Mouse (Mus musculus) fat pad, adult 2 months (tissue): ENCODE measurements at regions not wholly inside any gene's neighbourhood (a gene's known extent, or its start where the extent isn't known, plus 50 kb on each side); places are given as distances from the start of the nearest gene placed in this dataset.

Experiments used
- DNase-seq: peaks from one replicate; pipeline ENCODE4 v3.0.0-alpha.2; 2011; ENCODE audit warnings: low read depth, low spot score; ENCODE audit errors: extremely low read depth

DNA sequence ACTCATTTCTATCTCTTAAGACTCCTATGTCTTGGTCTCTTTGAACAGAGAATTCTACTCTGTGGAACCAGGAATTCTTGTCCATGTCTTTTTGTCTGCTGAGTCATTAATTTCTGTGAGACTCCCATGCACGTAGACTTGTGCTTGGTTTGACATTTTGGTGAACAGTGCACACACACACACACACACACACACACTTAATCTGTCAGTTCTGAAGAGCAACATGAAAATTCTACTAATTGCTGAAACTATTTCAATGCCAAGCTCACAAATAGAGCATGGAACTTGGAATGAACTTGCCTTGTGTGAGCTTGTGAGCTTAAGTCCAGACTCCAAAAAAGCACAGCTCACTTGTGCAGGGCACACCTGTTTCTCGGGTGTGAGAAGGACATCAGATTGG lies 301.1 kb downstream of the Ptprc start:
- DNase-seq, result no peak

DNA sequence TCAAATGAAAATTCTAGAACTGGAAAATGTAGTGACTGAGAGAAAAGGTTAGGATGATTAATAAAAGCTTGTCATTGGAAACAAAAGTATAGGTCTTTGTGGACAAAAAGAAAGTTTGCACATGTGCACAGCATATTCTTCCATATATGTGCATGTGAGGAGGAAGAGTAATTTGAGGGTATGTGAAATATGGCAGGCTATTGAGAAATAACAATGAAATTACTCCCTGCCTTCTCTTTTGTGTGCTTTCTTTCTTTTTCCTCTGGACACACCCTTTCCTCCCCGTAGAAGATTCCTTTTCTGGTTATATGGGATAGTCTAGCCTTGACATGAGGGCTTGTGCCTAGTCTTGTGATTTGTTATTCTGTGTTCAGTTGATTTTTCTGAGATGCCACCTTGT lies 301.9 kb downstream of the Ptprc start:
- no peak for DNase-seq

DNA sequence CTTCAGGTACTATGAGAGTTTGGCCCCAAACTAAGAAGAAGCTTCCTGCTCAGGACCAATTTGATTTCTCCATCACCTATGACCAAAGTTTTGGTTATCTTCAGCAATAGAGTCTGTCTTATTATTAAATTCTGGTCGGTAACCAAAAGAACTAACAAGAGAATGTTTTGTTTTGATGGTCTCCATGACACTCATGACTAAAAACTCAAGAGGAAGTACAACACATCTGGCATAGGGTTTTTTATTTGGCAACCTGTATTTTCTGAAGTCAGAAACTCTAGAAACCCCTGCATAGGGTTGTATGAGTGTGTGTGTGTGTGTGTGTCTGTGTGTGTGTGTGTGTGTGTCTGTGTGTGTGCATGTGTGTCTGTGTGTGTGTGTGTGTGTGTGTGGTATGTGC lies 310.5 kb downstream of the Ptprc start:
- DNase-seq, result no peak

DNA sequence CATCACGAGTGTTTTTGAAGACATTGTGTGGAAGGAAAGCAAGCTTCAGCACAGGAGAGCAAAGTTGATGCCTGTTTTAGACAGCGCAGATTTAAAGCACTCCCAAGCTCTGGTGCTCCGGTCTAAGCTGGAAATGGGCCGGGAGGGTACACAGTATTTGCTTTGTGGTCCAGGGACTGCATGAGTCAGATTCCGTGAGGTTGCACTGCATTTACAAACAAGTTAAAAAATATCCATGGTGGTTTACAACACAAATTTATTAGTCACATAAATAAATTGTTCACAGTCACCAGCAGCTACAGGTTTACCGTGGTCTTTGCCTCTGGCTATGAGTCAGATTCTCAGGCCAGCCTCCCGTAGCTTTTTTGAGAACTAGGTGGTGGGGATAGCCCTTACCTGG lies 312.0 kb downstream of the Ptprc start:
- DNase-seq, result no peak

- DNase-seq, result no peak
Measured at GRCm38 (mm10) chr1:137852262-137852661, 323.2 kb downstream of the Ptprc start.

DNA sequence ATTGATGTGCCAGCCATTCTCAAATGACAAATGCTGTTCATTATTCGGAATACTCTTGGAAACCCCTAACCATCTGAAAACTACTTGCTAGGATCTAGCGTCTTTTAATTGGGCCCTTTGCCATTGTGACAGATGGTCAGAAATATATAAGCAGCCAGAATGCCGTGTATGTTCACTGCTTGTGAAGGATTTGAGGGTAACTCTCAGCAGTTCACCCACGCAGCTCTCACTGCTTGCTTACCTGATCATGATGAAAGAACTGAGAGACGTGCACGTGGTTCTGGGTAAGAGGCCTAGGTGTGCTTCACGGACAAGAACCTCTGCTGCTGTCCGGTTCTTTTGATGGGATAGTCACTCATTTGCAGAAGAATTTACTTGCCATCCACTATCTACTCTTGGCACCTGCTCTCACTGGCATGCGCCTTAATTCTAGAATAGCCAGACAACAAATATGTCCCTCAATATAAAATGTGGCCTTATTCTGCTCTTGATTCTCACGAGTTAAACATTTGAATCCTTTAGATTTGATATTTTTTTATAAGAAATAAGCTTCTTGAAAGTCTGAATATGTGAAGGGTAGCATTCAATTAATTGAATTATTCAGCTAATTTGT lies 328.1 kb downstream of the Ptprc start:
- DNase-seq, result no peak

DNA sequence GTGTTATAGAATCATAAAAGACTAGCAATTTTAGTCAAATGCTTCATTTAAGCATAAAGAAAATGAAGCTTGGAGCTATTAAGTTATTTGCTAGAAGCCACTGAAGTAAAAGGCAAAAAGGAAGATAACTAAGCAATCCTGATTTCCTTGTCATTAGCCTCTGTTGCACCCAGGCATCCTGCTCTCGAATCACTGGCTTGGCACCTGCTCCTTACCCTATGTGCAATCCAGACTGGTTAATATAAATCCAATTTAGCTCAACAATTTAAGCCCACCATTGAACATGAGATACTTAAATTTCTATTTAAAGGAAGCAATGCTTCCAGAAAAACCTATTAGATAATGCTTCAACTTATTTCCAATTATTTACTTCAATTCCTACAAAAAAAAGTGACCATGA lies 328.7 kb downstream of the Ptprc start:
- no peak for DNase-seq

GRCm38 (mm10) chr1:137840531-137840930 lies 335.0 kb downstream of the Ptprc start:
- DNase-seq, result no peak

- no peak for DNase-seq
Measured at GRCm38 (mm10) chr1:137839703-137840102, 335.8 kb downstream of the Ptprc start.

DNA sequence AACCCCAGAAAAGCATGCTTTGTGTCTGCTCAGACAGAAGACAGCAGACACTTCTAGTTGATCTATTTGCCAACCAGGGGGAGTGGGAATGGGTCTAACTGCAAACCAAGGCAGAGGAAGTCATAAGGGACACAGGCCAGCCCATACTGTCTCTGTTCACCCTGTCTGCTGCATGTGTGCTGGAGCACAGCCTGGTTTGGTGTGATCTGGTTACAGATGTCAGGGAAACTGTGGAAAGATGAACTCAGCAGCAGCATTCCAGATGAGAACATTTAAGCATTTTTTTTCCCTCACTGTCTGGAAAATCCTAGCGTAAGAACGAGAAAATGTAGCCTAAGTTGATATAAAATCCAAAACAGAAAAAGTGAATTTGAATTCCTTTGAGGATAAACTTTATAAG lies 336.2 kb downstream of the Ptprc start:
- DNase-seq, result no peak

GRCm38 (mm10) chr1:137838357-137838756 lies 337.2 kb downstream of the Ptprc start:
- no peak for DNase-seq

GRCm38 (mm10) chr1:137833535-137833934 lies 342.0 kb downstream of the Ptprc start:
- DNase-seq, result no peak

DNA sequence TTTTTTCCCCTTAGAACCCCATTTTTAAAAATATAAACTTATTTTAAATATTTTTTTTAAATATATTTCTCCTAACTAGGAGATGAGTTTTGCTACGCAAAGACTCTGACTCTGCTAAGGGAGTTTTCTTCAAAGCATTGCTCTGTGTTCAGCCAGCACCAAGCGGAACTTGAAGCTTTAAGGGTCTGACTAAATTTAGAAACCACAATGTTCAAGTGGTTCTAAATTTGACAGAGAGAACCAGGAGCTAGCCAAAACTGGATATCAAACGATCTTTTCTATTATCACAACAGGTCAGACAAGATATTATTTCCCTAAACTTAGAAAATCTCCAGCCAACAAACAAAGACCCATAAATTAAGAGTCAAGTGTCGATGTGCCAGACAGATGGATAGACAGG lies 344.2 kb downstream of the Ptprc start:
- DNase-seq, result no peak

DNA sequence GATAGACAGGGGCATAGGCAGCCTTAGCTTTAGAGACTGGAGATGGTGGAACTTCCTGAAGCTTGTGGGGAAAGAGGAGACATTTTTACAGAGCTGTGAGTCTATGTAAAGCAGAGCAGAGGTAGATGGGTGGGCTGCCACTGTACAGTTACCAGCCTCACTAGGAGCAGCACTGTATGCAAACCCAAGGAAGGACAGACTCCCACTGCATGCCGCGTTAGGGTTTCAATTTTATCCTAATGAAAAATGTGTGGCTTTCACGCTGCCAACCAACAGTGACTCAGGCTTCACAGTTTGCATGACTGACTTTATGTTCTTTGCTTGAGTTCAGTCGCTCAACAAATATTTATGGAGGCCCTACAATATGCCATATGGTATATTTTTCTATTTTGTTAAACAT lies 348.1 kb downstream of the Ptprc start:
- no peak for DNase-seq

GRCm38 (mm10) chr1:137815401-137815888 lies 360.1 kb downstream of the Ptprc start:
- no peak for DNase-seq

- no peak for DNase-seq
Measured at GRCm38 (mm10) chr1:137814556-137814955, 361.0 kb downstream of the Ptprc start.

DNA sequence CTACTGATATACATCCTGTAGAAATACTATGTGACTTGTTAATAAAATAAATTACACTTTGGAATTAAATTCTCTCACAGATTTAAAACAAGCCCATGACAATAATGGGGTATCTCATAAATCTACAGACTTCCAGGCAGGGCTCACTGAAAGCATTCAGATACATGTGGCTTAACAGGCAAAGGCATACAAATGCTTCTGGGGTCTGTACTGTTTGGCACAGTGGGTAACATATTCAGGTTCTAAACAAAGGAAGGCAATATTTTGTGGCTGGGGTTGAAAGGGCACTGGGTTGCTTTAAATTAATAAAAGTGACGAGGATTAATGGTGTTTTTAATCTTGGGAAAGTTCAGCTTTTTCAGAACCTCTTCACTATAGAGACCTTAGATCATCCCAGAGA lies 361.8 kb downstream of the Ptprc start:
- DNase-seq, result no peak

DNA sequence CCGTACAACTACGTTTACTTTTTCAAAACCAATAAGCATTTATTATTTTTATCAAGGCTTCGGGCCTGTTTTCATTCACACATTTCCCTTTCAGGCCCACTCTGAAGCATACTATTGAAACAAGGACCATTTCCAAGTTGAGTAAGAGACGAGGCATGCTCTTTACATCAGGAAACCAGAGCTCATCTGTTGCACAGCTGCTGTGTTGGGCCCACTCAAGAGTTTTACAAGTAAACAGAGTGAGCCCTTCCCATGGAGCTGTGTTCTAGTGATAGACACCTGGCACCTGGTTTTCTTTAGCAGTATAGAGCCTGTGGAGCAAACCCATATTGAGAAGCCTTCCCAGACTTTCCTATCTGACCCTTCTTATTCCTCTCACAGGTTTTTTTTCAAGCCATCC lies 363.5 kb downstream of the Ptprc start:
- no peak for DNase-seq

GRCm38 (mm10) chr1:137806742-137807141 lies 368.8 kb downstream of the Ptprc start:
- DNase-seq, result no peak

DNA sequence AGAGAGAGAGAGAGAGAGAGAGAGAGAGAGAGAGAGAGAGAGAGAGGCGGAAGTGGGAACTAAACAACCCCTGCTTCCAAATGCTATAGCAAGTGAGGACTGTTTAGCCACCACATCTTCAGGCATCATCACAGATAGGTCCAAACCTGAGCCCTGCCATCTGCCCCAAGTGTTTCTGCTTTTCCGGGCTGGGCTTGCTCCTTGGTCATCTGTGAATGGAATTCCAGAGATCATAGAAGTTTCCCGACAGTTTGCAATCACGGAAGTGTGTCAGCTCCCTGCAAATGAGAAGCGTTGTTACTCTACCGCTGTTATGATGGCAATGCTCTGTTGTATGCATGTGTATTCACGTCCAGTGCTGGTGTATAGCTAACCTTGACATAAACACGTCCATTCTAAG lies 369.3 kb downstream of the Ptprc start:
- no peak for DNase-seq

DNA sequence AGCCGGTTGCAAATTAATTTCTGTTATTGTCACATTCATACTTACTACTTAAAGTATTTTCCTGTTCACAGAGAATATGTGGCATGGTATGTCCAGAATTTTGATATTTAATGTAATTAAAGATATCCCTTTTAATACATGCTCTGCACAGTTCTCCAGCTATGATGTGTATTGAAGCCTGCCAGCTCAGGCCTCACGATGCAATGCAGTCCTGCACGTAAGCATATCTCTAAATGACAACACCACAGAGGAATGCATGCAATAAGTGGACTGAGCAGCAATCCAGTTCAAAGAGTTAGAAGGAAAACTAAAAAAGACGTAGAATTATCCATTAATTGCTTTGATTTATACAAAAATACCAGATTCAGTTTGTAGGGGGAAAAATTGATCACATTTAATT lies 373.4 kb downstream of the Ptprc start:
- no peak for DNase-seq

GRCm38 (mm10) chr1:137800752-137801151 lies 374.8 kb downstream of the Ptprc start:
- no peak for DNase-seq

DNA sequence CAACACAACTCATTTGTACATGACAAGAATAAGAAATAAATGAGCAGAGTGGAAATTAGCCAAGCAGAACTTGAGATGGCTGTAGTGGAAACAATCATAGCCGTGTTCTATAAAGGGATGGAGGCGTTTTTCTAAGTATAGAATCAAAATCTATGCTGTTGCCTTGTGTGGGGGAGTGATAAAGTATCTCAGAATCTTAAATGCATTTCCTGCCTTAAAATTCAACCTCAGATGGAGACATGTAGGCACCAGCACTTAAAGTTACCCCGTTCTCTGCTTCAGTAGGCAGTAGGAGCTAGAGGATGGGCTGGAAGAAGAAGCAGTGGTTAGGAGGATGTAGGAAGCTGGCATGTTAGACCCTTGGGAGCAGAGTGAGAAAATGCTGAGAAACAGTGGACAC lies 386.7 kb downstream of the Ptprc start:
- DNase-seq, result no peak
